In the genomic region with DNA sequence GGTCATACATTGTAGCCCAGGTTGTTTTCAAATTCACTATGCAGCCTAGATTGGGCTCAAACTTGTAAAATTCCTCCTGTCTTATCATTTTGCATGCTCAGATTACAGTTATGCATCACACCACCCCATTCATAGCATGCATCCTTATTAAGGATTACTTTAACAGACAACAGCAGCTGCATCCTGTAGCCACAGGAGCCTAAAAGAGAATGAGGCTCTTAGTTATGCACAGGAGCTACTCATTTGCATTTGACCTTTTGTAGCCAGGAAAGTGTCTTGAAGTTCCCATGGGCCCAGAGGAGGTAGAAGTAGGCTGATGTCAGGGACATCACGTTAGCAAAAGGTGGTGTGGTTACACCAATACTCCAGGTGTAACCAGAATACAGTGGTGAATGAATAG, we compare ENCODE assay signal across 31 mouse cellular contexts.
DNase-seq lines count a peak whose midpoint lies in the region; ATAC-seq and TF ChIP-seq lines count a peak whose summit lies in the region.
"Had no signal": no experiment of that assay in that cellular context is flagged by ENCODE, and none has a peak within 500 bp of the region (broad histone marks: within the 10 kb centered on the region; RNA-seq: fewer than 3 reads in every experiment).

No protein-coding gene starts in this region.

- ATAC-seq in limb, embryonic 13.5 days (ENCODE audit: low FRiP score, low read depth) = no peak
- ATAC-seq: activated CD4-positive, CD25-positive, alpha-beta regulatory T cell, adult 4 months; CD4-positive, CD25-positive, alpha-beta regulatory T cell, adult 4 months; forebrain, embryonic 14.5 days; forebrain, postnatal 0 days; hindbrain, postnatal 0 days; inflammation-experienced regulatory T-cells, adult 6 months; intestine, embryonic 16.5 days; Patski had no signal

- WGBS in limb, embryonic 13.5 days = 27% methylated on average over 1 of the region's 1 CpGs
- WGBS in limb, embryonic 10.5 days = 25% methylated on average over 1 of the region's 1 CpGs

- no peak overlapping the region for H3K9ac ChIP-seq in limb, embryonic 13.5 days
- H3K9ac ChIP-seq: embryonic facial prominence, embryonic 15.5 days; forebrain, postnatal 0 days; heart, embryonic 12.5 days; heart, embryonic 15.5 days; hindbrain, embryonic 14.5 days had no signal

- H3K9me3 ChIP-seq in limb, embryonic 13.5 days = no peaks in the 10 kb centered on the region
- no peaks in the 10 kb centered on the region for H3K9me3 ChIP-seq in limb, embryonic 10.5 days (replicated peaks)
- H3K9me3 ChIP-seq: embryonic facial prominence, embryonic 15.5 days; G1E; heart, embryonic 12.5 days; heart, embryonic 15.5 days had no signal

- no peak for TF ChIP-seq POLR2A in myocyte (IDR thresholded peaks at IDR 0.05; ENCODE audit: insufficient read length, low read depth)

- intact Hi-C loops in heart, postnatal 14 days (cut with DNase I) = no loop called here

- H3ac ChIP-seq in myocyte (ENCODE audit: control insufficient read depth, insufficient read length) = no peak overlapping the region

- no peak overlapping the region for H3K4me3 ChIP-seq in limb, embryonic 13.5 days
- H3K4me3 ChIP-seq in limb, embryonic 10.5 days = no peak overlapping the region
- no peak overlapping the region for H3K4me3 ChIP-seq in myocyte
- H3K4me3 ChIP-seq: embryonic facial prominence, embryonic 15.5 days; heart, embryonic 12.5 days; heart, embryonic 15.5 days had no signal

- no peak overlapping the region for H3K4me2 ChIP-seq in limb, embryonic 13.5 days (replicated peaks)
- H3K4me2 ChIP-seq in myocyte (ENCODE audit: low read depth) = peak overlapping the region; percentile 53
- H3K4me2 ChIP-seq: embryonic facial prominence, embryonic 15.5 days; heart, embryonic 12.5 days; heart, embryonic 15.5 days; hindbrain, embryonic 14.5 days had no signal

- H3K79me2 ChIP-seq in myocyte (ENCODE audit: control insufficient read depth, insufficient read depth) = no peaks in the 10 kb centered on the region

- H3K36me3 ChIP-seq in limb, embryonic 13.5 days = no peaks in the 10 kb centered on the region
- H3K36me3 ChIP-seq in limb, embryonic 10.5 days = no peaks in the 10 kb centered on the region
- H3K36me3 ChIP-seq in myocyte (ENCODE audit: control insufficient read depth, insufficient read depth) = no peaks in the 10 kb centered on the region
- H3K36me3 ChIP-seq: embryonic facial prominence, embryonic 15.5 days; G1E; heart, embryonic 12.5 days; heart, embryonic 15.5 days had no signal

- DNase-seq in limb, embryonic 10.5 days (ENCODE audit: low spot score) = no peak
- peak; percentile 87 for DNase-seq in R1 (ENCODE audit: low read depth, low spot score)
- no peak for DNase-seq in kidney, adult 9 months
- no peak for DNase-seq in heart, postnatal 14 days
- DNase-seq: adrenal gland, adult 8-10 months; adrenal gland, postnatal 25 days; B cell, adult 2 months; cerebellum, adult 11-12 months; cerebellum, adult 8-10 months; cerebellum, postnatal 10 days; cerebellum, postnatal 36 days; embryo, embryonic 11 days; forebrain, postnatal 0 days; gastrocnemius, postnatal 25 days; heart, adult 18-20 months; heart, postnatal 10 days; heart, postnatal 4 days had no signal

- peak overlapping the region; percentile 28; the same call in 1 of the 2 replicates for H3K27ac ChIP-seq in limb, embryonic 13.5 days
- no peak overlapping the region for H3K27ac ChIP-seq in limb, embryonic 10.5 days
- H3K27ac ChIP-seq: embryonic facial prominence, embryonic 15.5 days; heart, embryonic 15.5 days; hindbrain, embryonic 14.5 days; hindbrain, postnatal 0 days had no signal

- H3K27me3 ChIP-seq in limb, embryonic 13.5 days = no peaks in the 10 kb centered on the region
- no peaks in the 10 kb centered on the region for H3K27me3 ChIP-seq in limb, embryonic 10.5 days (ENCODE audit: low read depth, poor library complexity, severe bottlenecking)
- no peaks in the 10 kb centered on the region for H3K27me3 ChIP-seq in myocyte (ENCODE audit: control insufficient read depth, insufficient read depth, insufficient read length)
- H3K27me3 ChIP-seq: embryonic facial prominence, embryonic 15.5 days; heart, embryonic 12.5 days; heart, embryonic 15.5 days; Patski had no signal

- H3K4me1 ChIP-seq in limb, embryonic 13.5 days = no peaks in the 10 kb centered on the region
- no peaks in the 10 kb centered on the region for H3K4me1 ChIP-seq in limb, embryonic 10.5 days
- H3K4me1 ChIP-seq: embryonic facial prominence, embryonic 15.5 days; heart, embryonic 12.5 days; heart, embryonic 15.5 days had no signal

TF ChIP-seq in myocyte, 11 proteins besides CTCF, POLR2A, EP300 and RAD21:
- TF ChIP-seq TCF3 (IDR thresholded peaks at IDR 0.05; ENCODE audit: insufficient read length, low read depth) (peak; percentile 10), MAX (IDR thresholded peaks at IDR 0.05; ENCODE audit: low read depth) (no peak), CEBPB (IDR thresholded peaks at IDR 0.05; ENCODE audit: insufficient read depth, poor library complexity, severe bottlenecking) (no peak), TCF12 (IDR thresholded peaks at IDR 0.05; ENCODE audit: insufficient read depth, poor library complexity, severe bottlenecking) (peak; percentile 50), REST (IDR thresholded peaks at IDR 0.05; ENCODE audit: insufficient read depth, insufficient read length) (no peak), E2F4 (IDR thresholded peaks at IDR 0.05; ENCODE audit: insufficient read depth) (no peak), MYOD1 (IDR thresholded peaks at IDR 0.05; ENCODE audit: control insufficient read depth in 1 of 3, insufficient read length in 2 of 3, low read depth in 2 of 3) (peak; percentile 95 to 98 (median 97)), POLR2AphosphoS2 (IDR thresholded peaks at IDR 0.05; ENCODE audit: insufficient read length, low read depth) (no peak), MYOG (IDR thresholded peaks at IDR 0.05; ENCODE audit: control insufficient read depth in 1 of 3, insufficient read depth in 1 of 3, insufficient read length in 2 of 3, low read depth in 2 of 3) (no peak), SRF (IDR thresholded peaks at IDR 0.05; ENCODE audit: control insufficient read depth, insufficient read length, low read depth) (peak; percentile 44), USF1 (IDR thresholded peaks at IDR 0.05; ENCODE audit: low read depth) (no peak)
